Mouse (Mus musculus) MEL (cell line): ENCODE data around the gene Baiap2. TPM values are rescaled to one million over a fixed set of nuclear protein-coding genes. Genes with fewer than 3 reads are reported as not detected.

Experiments used
- DNase-seq: peaks from one replicate; pipeline ENCODE4 v3.0.0; 2011; ENCODE audit warnings: low read depth, low spot score
- H3K27ac ChIP-seq: 2 replicates; pipeline ENCODE4 v1.5.1; 2012; ENCODE audit warnings: low read depth, mild to moderate bottlenecking, control low read depth, low read length, moderate library complexity; ENCODE audit not compliant: control insufficient read depth
- H3K27me3 ChIP-seq, 2 experiments: fragments of 150-350 bp in 1 of 2; sonication (generic) in 1 of 2; 2 replicates each; pipeline ENCODE4 v1.6.1; 2012; ENCODE audit warnings: low read length in 2 of 2, mild to moderate bottlenecking in 2 of 2, improper control_type of control experiment in 1 of 2, moderate library complexity in 1 of 2; ENCODE audit not compliant: insufficient read depth in 2 of 2, control insufficient read depth in 1 of 2
- H3K36me3 ChIP-seq, 2 experiments: 2 replicates each; pipeline ENCODE4 v1.6.1; 2012 to 2014; ENCODE audit warnings: low read length in 2 of 2, improper control_type of control experiment in 1 of 2, inconsistent platforms in 1 of 2, mild to moderate bottlenecking in 1 of 2; ENCODE audit not compliant: insufficient read depth in 2 of 2, control insufficient read depth in 1 of 2
- H3K4me1 ChIP-seq, 2 experiments: fragments of 150-350 bp in 1 of 2; sonication (generic) in 1 of 2; 2 replicates each; pipeline ENCODE4 v1.6.1; 2012; ENCODE audit warnings: low read length in 2 of 2, improper control_type of control experiment in 1 of 2, mild to moderate bottlenecking in 1 of 2; ENCODE audit not compliant: insufficient read depth in 2 of 2, control insufficient read depth in 1 of 2
- H3K4me3 ChIP-seq, 2 experiments: fragments of 150-350 bp in 1 of 2; sonication (generic) in 1 of 2; 2 replicates each; pipeline ENCODE4 v1.5.1; 2012; ENCODE audit warnings: low read depth in 2 of 2, low read length in 2 of 2, mild to moderate bottlenecking in 2 of 2, moderate library complexity in 2 of 2, control low read depth in 1 of 2, improper control_type of control experiment in 1 of 2; ENCODE audit not compliant: control insufficient read depth in 1 of 2, insufficient read depth in 1 of 2
- H3K79me2 ChIP-seq: 2 replicates; pipeline ENCODE4 v1.6.1; 2012; ENCODE audit warnings: mild to moderate bottlenecking, low read length, moderate library complexity; ENCODE audit not compliant: control insufficient read depth, poor library complexity, insufficient read depth
- H3K9ac ChIP-seq: 2 replicates; pipeline ENCODE4 v1.6.1; 2012; ENCODE audit warnings: low read depth, mild to moderate bottlenecking, control low read depth, low read length, moderate library complexity; ENCODE audit not compliant: control insufficient read depth, poor library complexity, severe bottlenecking
- H3K9me3 ChIP-seq: fragments of 150-350 bp; sonication (generic); replicated peaks from 2 replicates; pipeline ENCODE4 v1.6.1; 2012; ENCODE audit warnings: mild to moderate bottlenecking, low read length, improper control_type of control experiment, moderate library complexity; ENCODE audit not compliant: insufficient read depth
- ELF1 ChIP-seq: IDR thresholded peaks from 2 replicates; pipeline ENCODE4 v1.6.1; 2014; ENCODE audit warnings: low read depth, mild to moderate bottlenecking, inconsistent platforms, low read length, improper control_type of control experiment, moderate library complexity
- EP300 ChIP-seq, 2 experiments: IDR thresholded peaks; 2 replicates each; pipeline ENCODE4 v1.6.1; 2011; ENCODE audit warnings: improper control_type of control experiment in 2 of 2, low read length in 2 of 2, low read depth in 1 of 2, mild to moderate bottlenecking in 1 of 2
- GABPA ChIP-seq: IDR thresholded peaks from 2 replicates; pipeline ENCODE4 v1.6.1; 2012; ENCODE audit warnings: low read depth, mild to moderate bottlenecking, inconsistent platforms, low read length, improper control_type of control experiment, moderate library complexity
- KAT2A ChIP-seq: conservative IDR thresholded peaks from 2 replicates; pipeline ENCODE4 v1.6.1; 2012; ENCODE audit warnings: low read depth, low read length, improper control_type of control experiment, inconsistent platforms
- MAX ChIP-seq: IDR thresholded peaks from 2 replicates; pipeline ENCODE4 v1.6.1; 2011; ENCODE audit warnings: low read length, improper control_type of control experiment
- MAZ ChIP-seq: IDR thresholded peaks from 2 replicates; pipeline ENCODE4 v1.6.1; 2012; ENCODE audit warnings: low read depth, mild to moderate bottlenecking, inconsistent platforms, low read length, improper control_type of control experiment
- MEF2A ChIP-seq: IDR thresholded peaks from 2 replicates; pipeline ENCODE4 v1.6.1; 2014; ENCODE audit warnings: low read depth, mild to moderate bottlenecking, inconsistent platforms, low read length, improper control_type of control experiment; ENCODE audit not compliant: poor library complexity, insufficient replicate concordance, severe bottlenecking; ENCODE audit errors: extremely low read depth
- MXI1 ChIP-seq: IDR thresholded peaks from 2 replicates; pipeline ENCODE4 v1.6.1; 2011; ENCODE audit warnings: mild to moderate bottlenecking, low read depth, low read length, improper control_type of control experiment
- NELFE ChIP-seq: IDR thresholded peaks from 2 replicates; pipeline ENCODE4 v1.6.1; 2011; ENCODE audit warnings: low read depth, low read length, improper control_type of control experiment
- RCOR1 ChIP-seq: IDR thresholded peaks from 2 replicates; pipeline ENCODE4 v1.6.1; 2012; ENCODE audit warnings: low read depth, mild to moderate bottlenecking, inconsistent platforms, low read length, improper control_type of control experiment
- TAL1 ChIP-seq: IDR thresholded peaks from 2 replicates; pipeline ENCODE4 v1.6.1; 2012; ENCODE audit warnings: mild to moderate bottlenecking, inconsistent platforms, low read length, moderate library complexity, mixed read lengths
- TCF12 ChIP-seq: IDR thresholded peaks from 2 replicates; pipeline ENCODE4 v1.6.1; 2014; ENCODE audit warnings: low read depth, mild to moderate bottlenecking, inconsistent platforms, low read length, improper control_type of control experiment, moderate library complexity
- UBTF ChIP-seq: IDR thresholded peaks from 2 replicates; pipeline ENCODE4 v1.6.1; 2012; ENCODE audit warnings: low read depth, mild to moderate bottlenecking, inconsistent platforms, low read length, improper control_type of control experiment, moderate library complexity, borderline replicate concordance; ENCODE audit not compliant: insufficient read depth
- ZKSCAN1 ChIP-seq: IDR thresholded peaks from 2 replicates; pipeline ENCODE4 v1.6.1; 2012; ENCODE audit warnings: low read depth, mild to moderate bottlenecking, inconsistent platforms, low read length, improper control_type of control experiment, moderate library complexity
- ZMIZ1 ChIP-seq: IDR thresholded peaks from 2 replicates; pipeline ENCODE4 v1.6.1; 2012; ENCODE audit warnings: low read depth, mild to moderate bottlenecking, inconsistent platforms, low read length, improper control_type of control experiment, moderate library complexity
- ZNF384 ChIP-seq: IDR thresholded peaks from 2 replicates; pipeline ENCODE4 v1.6.1; 2012; ENCODE audit warnings: low read depth, mild to moderate bottlenecking, inconsistent platforms, low read length, improper control_type of control experiment
- polyA plus RNA-seq, 2 experiments: library from polyadenylated mRNA; stranded (reverse) in 1 of 2; unstranded in 1 of 2; fragments of >175 nt in 1 of 2; fragments of >200 nt in 1 of 2; gene quantifications; 2 replicates each; pipeline versions ENCODE4 v1.2.1 to v1.2.4; 2012; ENCODE audit warnings: low replicate concordance in 2 of 2, low read depth in 1 of 2; ENCODE audit not compliant: insufficient read length in 2 of 2, insufficient read depth in 1 of 2, missing spikeins in 1 of 2
- total RNA-seq: library from RNA; depleted of rRNA; stranded (reverse); fragments of 300-350 nt; gene quantifications from 2 replicates; pipeline ENCODE4 v1.2.3, GENCODE M21; 2012

Baiap2 gene
- total and polyA plus RNA-seq, 3 experiments: 27.5 to 31.3 TPM; not detected in 1

DNA sequence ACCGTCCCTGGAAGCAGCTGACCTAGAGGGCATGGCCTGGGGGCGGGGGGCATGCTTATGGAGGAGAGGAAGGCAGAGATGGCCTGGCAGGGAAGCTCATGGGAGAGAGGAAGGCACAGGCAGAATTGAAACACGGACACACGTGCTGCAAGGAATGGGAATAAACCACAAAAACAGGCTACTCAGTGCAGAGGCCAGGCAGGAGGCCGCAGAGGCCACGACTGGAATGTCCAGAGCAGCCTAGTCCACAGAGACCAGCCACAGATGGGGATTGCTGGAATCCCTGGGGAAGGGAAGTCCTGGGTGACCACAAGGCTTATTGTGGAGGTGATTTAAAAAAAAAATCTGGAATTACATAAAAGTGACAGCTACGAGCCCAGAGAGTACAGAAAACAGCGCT lies 106.5 kb downstream of the Baiap2 start:
- Histone ChIP-seq H3K27ac (no peak overlapping the region), H3K9ac (no peak overlapping the region), H3K36me3 (no peaks in the 10 kb centered on the region), H3K9me3 (no peaks in the 10 kb centered on the region), H3K4me3 (no peak overlapping the region), H3K27me3 (peaks cover 2% of the 10 kb centered on the region in 2 experiments; a peak in 3 of 4 replicates), H3K4me1 (no peaks in the 10 kb centered on the region), H3K79me2 (no peaks in the 10 kb centered on the region)
- TF ChIP-seq ZNF384 (no peak), TCF12 (no peak), MXI1 (no peak), NELFE (no peak)
- no peak for DNase-seq

DNA sequence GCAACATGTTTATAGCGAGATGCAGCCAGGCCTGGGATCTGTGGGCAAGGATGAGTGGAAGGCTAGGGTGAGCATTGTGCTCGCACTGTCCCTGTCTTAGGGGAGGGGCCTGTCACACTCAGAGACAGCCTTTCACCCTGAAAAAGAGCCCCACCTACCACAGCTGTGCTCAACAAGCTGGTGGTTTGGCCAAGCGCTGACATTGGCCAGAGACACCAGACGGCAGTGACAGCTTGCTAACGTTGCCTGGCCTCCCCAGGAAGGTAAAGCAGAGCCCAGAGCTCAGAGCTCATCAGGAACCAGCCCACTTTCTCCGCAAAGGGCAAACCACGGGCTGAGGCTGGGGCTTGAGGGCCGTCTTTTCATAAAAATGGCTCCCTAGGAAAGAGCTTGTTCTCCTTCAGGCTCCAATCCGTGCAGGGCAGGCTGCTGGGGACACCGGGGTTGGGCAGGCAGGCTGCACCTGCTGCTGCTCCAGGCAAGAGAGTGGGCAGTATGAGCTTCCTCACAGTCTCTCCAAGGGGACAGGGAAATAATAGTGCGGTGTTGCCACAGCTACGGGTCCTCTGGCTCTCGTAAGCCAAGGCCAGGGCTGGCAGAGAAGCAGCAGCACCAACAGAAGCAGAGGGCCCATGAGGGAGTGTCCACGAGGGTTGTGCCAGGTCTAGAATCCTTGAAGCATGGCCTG lies 108.7 kb downstream of the Baiap2 start:
- no peak overlapping the region for H3K9ac ChIP-seq
- DNase-seq: no peak
- H3K27me3 ChIP-seq: peaks cover 2% of the 10 kb centered on the region in 2 experiments; a peak in 3 of 4 replicates

DNA sequence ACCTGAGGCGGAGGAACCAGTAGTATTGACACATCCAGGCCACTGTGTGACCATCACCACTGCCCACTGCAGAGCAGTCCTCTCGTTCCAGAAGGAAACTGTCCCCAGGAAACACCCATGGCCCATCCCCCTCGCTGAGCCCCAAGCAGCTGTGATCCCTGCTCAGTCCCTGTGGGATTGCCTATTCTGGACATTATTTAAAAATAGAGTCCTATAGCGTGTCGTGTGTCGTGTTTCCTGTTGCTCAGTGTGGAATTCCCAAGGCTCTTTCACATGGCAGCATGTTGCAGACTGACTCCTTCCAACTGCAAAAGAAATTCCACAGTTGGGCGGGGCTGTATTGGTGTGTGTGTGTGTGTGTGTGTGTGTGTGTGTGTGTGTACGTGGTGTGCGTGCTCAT lies 109.7 kb downstream of the Baiap2 start:
- no peaks in the 10 kb centered on the region for H3K79me2 ChIP-seq
- no peak overlapping the region for H3K4me3 ChIP-seq
- DNase-seq: no peak
- no peak overlapping the region for H3K27ac ChIP-seq
- H3K27me3 ChIP-seq: peaks cover 2% of the 10 kb centered on the region in 2 experiments; a peak in 3 of 4 replicates
- TF ChIP-seq ELF1: no peak
- TF ChIP-seq MEF2A: no peak
- TF ChIP-seq MAZ: no peak
- no peak for TF ChIP-seq UBTF
- TF ChIP-seq ZMIZ1: no peak
- TF ChIP-seq KAT2A: no peak
- no peak for TF ChIP-seq ZKSCAN1
- no peak for TF ChIP-seq MAX
- TF ChIP-seq GABPA: no peak
- H3K9me3 ChIP-seq: no peaks in the 10 kb centered on the region
- no peaks in the 10 kb centered on the region for H3K4me1 ChIP-seq
- H3K36me3 ChIP-seq: no peaks in the 10 kb centered on the region
- H3K9ac ChIP-seq: no peak overlapping the region

More for the DNA sequence above, 108.7 kb downstream of the Baiap2 start:
- H3K36me3 ChIP-seq: no peaks in the 10 kb centered on the region
- TF ChIP-seq RCOR1: no peak
- no peak for TF ChIP-seq ELF1
- TF ChIP-seq TAL1: no peak
- TF ChIP-seq ZMIZ1: no peak
- no peak for TF ChIP-seq GABPA
- no peak for TF ChIP-seq EP300 (IDR thresholded peaks at IDR 0.05; ENCODE audit: low read depth in 1 of 2, low read length in 2 of 2)
- no peak for TF ChIP-seq KAT2A
- no peaks in the 10 kb centered on the region for H3K4me1 ChIP-seq
- H3K9me3 ChIP-seq: no peaks in the 10 kb centered on the region
- no peaks in the 10 kb centered on the region for H3K79me2 ChIP-seq
- no peak overlapping the region for H3K4me3 ChIP-seq
- H3K27ac ChIP-seq: no peak overlapping the region
